In the genomic region with DNA sequence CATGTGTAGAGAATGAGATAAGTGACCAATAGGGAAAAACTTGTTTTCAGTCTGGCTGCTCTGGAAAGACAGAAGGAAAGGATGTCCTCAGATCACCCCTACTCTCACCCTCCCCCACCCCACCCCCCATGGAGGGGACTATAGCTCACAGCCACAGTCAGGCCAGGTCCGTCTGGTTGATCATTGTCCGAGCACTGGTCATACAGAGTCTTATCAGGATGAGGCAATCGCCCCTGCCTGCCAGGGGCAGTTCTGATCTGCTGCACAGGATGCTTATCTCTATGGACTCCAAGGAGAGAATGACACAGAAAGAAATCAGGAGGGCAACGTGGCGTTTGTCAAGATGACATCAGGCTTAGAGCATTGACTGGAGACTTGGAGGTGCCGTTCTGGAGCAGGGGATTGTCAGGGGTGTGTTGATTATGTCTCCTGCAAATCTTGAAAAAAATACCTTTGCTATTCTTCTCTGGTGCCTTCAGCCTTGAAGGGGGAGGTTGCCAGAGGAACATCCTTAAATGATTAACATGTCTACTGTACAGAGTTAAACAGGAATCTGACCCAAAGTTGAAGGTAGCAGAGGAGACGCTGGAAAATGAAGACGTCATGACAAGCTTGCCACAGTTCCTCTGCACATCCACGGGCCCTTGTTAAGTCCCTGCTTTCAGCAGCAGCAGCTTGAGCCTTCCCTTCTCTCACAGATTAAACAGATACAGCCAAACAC, we compare ENCODE assay signal across 17 mouse cellular contexts. TPM values are rescaled to one million over a fixed set of nuclear protein-coding genes. Genes with fewer than 3 reads are reported as not detected.
DNase-seq lines count a peak whose midpoint lies in the region; ATAC-seq lines count a peak whose summit lies in the region.
"Had no signal": no experiment of that assay in that cellular context is flagged by ENCODE, and none has a peak within 500 bp of the region (broad histone marks: within the 10 kb centered on the region; RNA-seq: fewer than 3 reads in every experiment).

No protein-coding gene starts in this region.

- WGBS in kidney, embryonic 15.5 days, result 47% methylated on average over 9 of the region's 9 CpGs
- WGBS in liver, embryonic 12.5 days (ENCODE audit: insufficient replicate concordance), result 28% methylated on average over 9 of the region's 9 CpGs

- peaks cover 13% of the 10 kb centered on the region for H3K36me3 ChIP-seq in kidney, embryonic 15.5 days
- H3K36me3 ChIP-seq in liver, embryonic 12.5 days, result no peaks in the 10 kb centered on the region
- H3K36me3 ChIP-seq: hindbrain, embryonic 15.5 days; midbrain, embryonic 15.5 days had no signal

- H3K9ac ChIP-seq in kidney, embryonic 15.5 days, result no peak overlapping the region
- H3K9ac ChIP-seq in liver, embryonic 12.5 days, result no peak overlapping the region
- H3K9ac ChIP-seq: forebrain, postnatal 0 days; heart, embryonic 15.5 days; hindbrain, embryonic 15.5 days; limb, embryonic 12.5 days; midbrain, embryonic 15.5 days had no signal

- peak; percentile 88 for ATAC-seq in kidney, embryonic 15.5 days (replicated peaks; ENCODE audit: low FRiP score)
- ATAC-seq in liver, embryonic 12.5 days, result peak; percentile 81
- ATAC-seq in megakaryocyte-erythroid progenitor cell, adult 5-6 weeks (replicated peaks; ENCODE audit: low FRiP score, low TSS enrichment, poor library complexity, severe bottlenecking), result no peak
- ATAC-seq: forebrain, postnatal 0 days; midbrain, embryonic 15.5 days had no signal

- no peaks in the 10 kb centered on the region for H3K27me3 ChIP-seq in kidney, embryonic 15.5 days
- H3K27me3 ChIP-seq in liver, embryonic 12.5 days (replicated peaks), result no peaks in the 10 kb centered on the region
- H3K27me3 ChIP-seq: heart, embryonic 15.5 days; hindbrain, embryonic 15.5 days; limb, embryonic 12.5 days; midbrain, embryonic 15.5 days had no signal

- peaks cover 3% of the 10 kb centered on the region; the same call in 1 of the 2 replicates for H3K9me3 ChIP-seq in kidney, embryonic 15.5 days (replicated peaks)
- H3K9me3 ChIP-seq in liver, embryonic 12.5 days (replicated peaks), result no peaks in the 10 kb centered on the region
- H3K9me3 ChIP-seq: heart, embryonic 15.5 days; hindbrain, embryonic 15.5 days; midbrain, embryonic 15.5 days had no signal

- no peak overlapping the region for H3K4me3 ChIP-seq in kidney, embryonic 15.5 days (replicated peaks)
- no peak overlapping the region for H3K4me3 ChIP-seq in liver, embryonic 12.5 days
- H3K4me3 ChIP-seq: erythroblast, embryonic 14.5 days; heart, embryonic 15.5 days; hindbrain, embryonic 15.5 days; limb, embryonic 12.5 days; midbrain, embryonic 15.5 days had no signal

- H3K4me2 ChIP-seq in kidney, embryonic 15.5 days, result no peak overlapping the region
- peak overlapping the region; percentile 8; the same call in 1 of the 2 replicates for H3K4me2 ChIP-seq in liver, embryonic 12.5 days
- H3K4me2 ChIP-seq: heart, embryonic 15.5 days; hindbrain, embryonic 15.5 days; limb, embryonic 12.5 days; midbrain, embryonic 15.5 days had no signal

- H3K4me1 ChIP-seq in kidney, embryonic 15.5 days, result peaks cover 4% of the 10 kb centered on the region
- no peaks in the 10 kb centered on the region for H3K4me1 ChIP-seq in liver, embryonic 12.5 days
- H3K4me1 ChIP-seq: limb, embryonic 12.5 days had no signal

- peak; percentile 26 for DNase-seq in urinary bladder, postnatal 14 days (ENCODE audit: low spot score)
- no peak for DNase-seq in urinary bladder, postnatal 36 days (ENCODE audit: low spot score in 2 of 2)
- DNase-seq in cerebellum, postnatal 25 days, result no peak
- DNase-seq in right cerebral cortex, postnatal 14 days, result no peak
- DNase-seq: adrenal gland, adult 8-10 months; forebrain, postnatal 0 days; thymus, postnatal 25 days had no signal

- H3K27ac ChIP-seq in kidney, embryonic 15.5 days, result 0 out of 2 replicates have a peak overlapping the region, but pooled peaks have one; percentile 24
- no peak overlapping the region for H3K27ac ChIP-seq in liver, embryonic 12.5 days
- H3K27ac ChIP-seq: heart, embryonic 15.5 days; hindbrain, embryonic 15.5 days; limb, embryonic 12.5 days; midbrain, embryonic 15.5 days had no signal

RNA-seq across cellular contexts. Expression of gene L1td1, which starts 32.9 kb away (rescaled TPM):
- 0.13 and 1.2 TPM in 2 replicates for polyA plus RNA-seq in kidney, embryonic 15.5 days (2015; fragmentation: Nextera tagmentation; extraction: Ambion mirVana)
- not detected in 2 replicates for polyA plus RNA-seq in liver, embryonic 12.5 days (2016; fragmentation: Nextera tagmentation; extraction: Ambion mirVana)
- not detected in 2 replicates for total RNA-seq in megakaryocyte-erythroid progenitor cell, adult 5-6 weeks (2014; fragmentation: Nextera tagmentation)
- total RNA-seq in megakaryocyte-erythroid progenitor cell, adult 5-6 weeks (2017), result not detected in 2 replicates
- total RNA-seq: forebrain, postnatal 0 days had no signal
- polyA plus RNA-seq: erythroblast, embryonic 14.5 days; gonadal fat pad, adult 2 months; heart, embryonic 15.5 days; midbrain, embryonic 15.5 days; neural tube, embryonic 11.5 days had no signal
